Mouse (Mus musculus) stomach, postnatal 0 days (tissue): ENCODE data around the gene Adam11. TPM values are rescaled to one million over a fixed set of nuclear protein-coding genes. Genes with fewer than 3 reads are reported as not detected.

Experiments used
- ATAC-seq: fragments of 200-750 bp; cut with Nextera tagmentation; 2 replicates; pipeline ENCODE4 v1.8.0; 2017; ENCODE audit not compliant: low FRiP score, low TSS enrichment
- DNase-seq: peaks from one replicate; pipeline ENCODE4 v3.0.0-alpha.2; 2016; ENCODE audit warnings: low spot score
- H3K27ac ChIP-seq: fragments of 300-500 bp; sonication (generic); replicated peaks from 2 replicates; pipeline ENCODE4 v1.5.1; 2014; ENCODE audit warnings: mild to moderate bottlenecking, control low read depth
- H3K27me3 ChIP-seq: fragments of 300-500 bp; sonication (generic); 2 replicates; pipeline ENCODE4 v1.6.1; 2014; ENCODE audit warnings: low read length; ENCODE audit not compliant: control insufficient read depth, insufficient read depth
- H3K36me3 ChIP-seq: fragments of 300-500 bp; sonication (generic); 2 replicates; pipeline ENCODE4 v1.6.1; 2014; ENCODE audit warnings: low read length, mixed read lengths; ENCODE audit not compliant: control insufficient read depth, insufficient read depth
- H3K4me1 ChIP-seq: fragments of 300-500 bp; sonication (generic); replicated peaks from 2 replicates; pipeline ENCODE4 v1.6.1; 2014; ENCODE audit warnings: antibody characterized with exemption; ENCODE audit not compliant: control insufficient read depth, insufficient read depth
- H3K4me2 ChIP-seq: fragments of 300-500 bp; sonication (generic); replicated peaks from 2 replicates; pipeline ENCODE4 v1.6.1; 2014; ENCODE audit warnings: low read depth, mild to moderate bottlenecking, control low read depth, moderate library complexity
- H3K4me3 ChIP-seq: fragments of 300-500 bp; sonication (generic); 2 replicates; pipeline ENCODE4 v1.5.1; 2014; ENCODE audit warnings: low read depth, low read length, control low read depth
- H3K9ac ChIP-seq: fragments of 300-500 bp; sonication (generic); 2 replicates; pipeline ENCODE4 v1.6.1; 2014; ENCODE audit warnings: mild to moderate bottlenecking, low read length, control low read depth, mixed read lengths
- H3K9me3 ChIP-seq: fragments of 300-500 bp; sonication (generic); 2 replicates; pipeline ENCODE4 v1.6.1; 2016; ENCODE audit warnings: low read length; ENCODE audit not compliant: control insufficient read depth
- CTCF ChIP-seq: IDR thresholded peaks from 2 replicates; pipeline ENCODE4 v1.5.1; 2016; ENCODE audit warnings: antibody characterized with exemption, low read depth, mild to moderate bottlenecking, moderate library complexity
- EP300 ChIP-seq: optimal IDR thresholded peaks from 2 replicates; pipeline ENCODE3; 2016; ENCODE audit warnings: antibody characterized with exemption
- WGBS: fragments of 180-500 bp; shearing (Covaris S2); extraction: QIAGEN DNeasy Blood & Tissue Kit; methylation state at CpG from one replicate; pipeline ENCODE4 v1.1.7; 2014; 5-methylcytosine and 5-hydroxymethylcytosine counted together
- polyA plus RNA-seq: library from polyadenylated mRNA; unstranded; fragments of >200 nt; fragmentation: Nextera tagmentation; extraction: Ambion mirVana; gene quantifications from 2 replicates; pipeline ENCODE4 v1.2.1, GENCODE M21; 2015

The Adam11 gene
- polyA plus RNA-seq, 1 experiment from 2014 or later: 1.8 TPM

DNA sequence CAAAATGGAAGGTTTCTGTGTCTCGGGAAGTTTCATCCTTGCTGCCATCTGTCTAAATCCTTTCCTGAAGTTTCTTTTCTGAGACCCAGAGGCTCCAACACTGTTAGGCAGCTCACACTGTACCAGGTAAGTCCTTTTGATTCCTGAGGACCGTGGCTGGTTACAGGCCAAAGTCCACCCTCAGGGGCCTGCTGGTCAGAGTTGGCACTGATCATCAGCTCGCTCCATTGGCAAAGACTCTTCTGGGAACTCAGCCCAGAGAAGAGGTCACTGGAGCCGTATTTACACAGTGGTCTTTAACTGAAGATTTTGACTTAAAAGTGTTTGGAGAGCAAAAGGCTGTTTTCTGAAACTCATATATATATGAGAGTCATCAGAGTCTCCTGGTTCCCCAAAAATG lies 12.9 kb upstream of the Adam11 start:
- no peaks in the 10 kb centered on the region for H3K9me3 ChIP-seq
- H3K27ac ChIP-seq: no peak overlapping the region; the same call in 1 of the 2 replicates
- no peak overlapping the region for H3K9ac ChIP-seq
- ATAC-seq (0 out of 2 replicates have a peak, but pooled peaks have one; percentile 39), DNase-seq (no peak)
- no peak for TF ChIP-seq CTCF
- no peak for TF ChIP-seq EP300
- H3K27me3 ChIP-seq: no peaks in the 10 kb centered on the region
- 49% methylated on average over 4 of the region's 4 CpGs for WGBS
- no peak overlapping the region for H3K4me3 ChIP-seq
- H3K4me2 ChIP-seq: no peak overlapping the region
- no peaks in the 10 kb centered on the region for H3K36me3 ChIP-seq
- no peaks in the 10 kb centered on the region for H3K4me1 ChIP-seq

DNA sequence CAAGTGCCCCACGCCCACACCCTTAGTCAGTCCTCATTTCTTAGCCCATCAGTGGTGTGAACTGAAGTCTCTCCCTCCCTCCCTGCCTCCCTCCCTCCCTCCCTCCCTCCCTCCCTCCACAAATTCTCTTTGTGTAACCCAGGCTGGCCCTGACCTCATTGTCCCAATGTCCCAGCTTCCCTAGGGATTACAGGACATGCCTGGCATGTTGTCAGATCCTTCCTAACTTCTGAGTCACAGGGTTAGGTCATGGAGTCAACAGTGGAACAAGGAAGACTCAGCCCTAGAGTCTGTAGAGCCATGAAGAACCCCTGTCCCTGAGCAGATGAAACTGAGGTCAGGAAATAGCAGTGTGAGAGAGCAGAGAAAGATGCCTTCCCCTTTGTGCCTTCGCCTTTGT lies 11.5 kb upstream of the Adam11 start:
- H3K4me1 ChIP-seq: no peaks in the 10 kb centered on the region
- no peaks in the 10 kb centered on the region for H3K9me3 ChIP-seq
- no peak overlapping the region for H3K9ac ChIP-seq
- 87% methylated on average over 2 of the region's 2 CpGs for WGBS
- no peak overlapping the region; the same call in 1 of the 2 replicates for H3K27ac ChIP-seq
- H3K4me3 ChIP-seq: no peak overlapping the region
- no peak overlapping the region for H3K4me2 ChIP-seq
- no peak for TF ChIP-seq EP300
- TF ChIP-seq CTCF: no peak
- DNase-seq (no peak), ATAC-seq (peak; percentile 61)
- no peaks in the 10 kb centered on the region for H3K27me3 ChIP-seq
- H3K36me3 ChIP-seq: no peaks in the 10 kb centered on the region

DNA sequence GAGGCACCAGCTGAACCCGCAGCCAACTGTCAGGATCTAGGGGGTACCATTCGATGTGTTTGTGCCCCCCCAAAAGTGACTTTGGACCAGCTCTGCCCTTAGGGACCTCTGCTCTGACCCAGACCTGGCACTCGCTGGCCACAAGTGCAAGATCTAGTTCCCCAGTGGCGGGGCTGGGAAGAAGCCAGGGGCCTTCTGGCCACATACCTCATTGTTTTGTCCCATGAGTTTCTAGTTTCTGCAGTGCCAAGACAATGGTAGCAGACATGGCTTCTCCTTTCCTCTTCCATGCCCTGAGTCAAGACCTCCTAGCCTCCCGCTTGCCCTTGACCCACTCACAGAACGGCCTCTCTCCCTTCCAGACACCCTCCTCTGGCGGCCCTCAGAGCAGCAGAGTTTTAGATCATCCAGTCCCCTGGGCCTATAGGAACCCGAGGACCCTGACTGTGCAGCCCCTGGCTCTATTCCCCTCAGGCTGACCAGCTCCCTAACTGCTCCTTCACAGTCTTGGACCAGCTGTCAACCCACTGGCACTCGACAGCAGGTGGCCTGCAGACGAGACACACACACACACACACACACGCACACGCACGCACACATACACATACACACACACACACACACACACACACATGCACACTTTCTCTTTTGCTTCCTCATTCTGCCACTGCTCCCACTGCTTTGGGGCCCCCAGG lies 8.2 kb upstream of the Adam11 start:
- TF ChIP-seq EP300 (no peak), CTCF (no peak)
- DNase-seq (no peak), ATAC-seq (no peak)
- WGBS: 64% methylated on average over 13 of the region's 13 CpGs
- Histone ChIP-seq H3K4me3 (no peak overlapping the region), H3K9ac (no peak overlapping the region), H3K36me3 (no peaks in the 10 kb centered on the region), H3K9me3 (no peaks in the 10 kb centered on the region), H3K4me2 (no peak overlapping the region), H3K4me1 (no peaks in the 10 kb centered on the region), H3K27me3 (no peaks in the 10 kb centered on the region), H3K27ac (no peak overlapping the region)

DNA sequence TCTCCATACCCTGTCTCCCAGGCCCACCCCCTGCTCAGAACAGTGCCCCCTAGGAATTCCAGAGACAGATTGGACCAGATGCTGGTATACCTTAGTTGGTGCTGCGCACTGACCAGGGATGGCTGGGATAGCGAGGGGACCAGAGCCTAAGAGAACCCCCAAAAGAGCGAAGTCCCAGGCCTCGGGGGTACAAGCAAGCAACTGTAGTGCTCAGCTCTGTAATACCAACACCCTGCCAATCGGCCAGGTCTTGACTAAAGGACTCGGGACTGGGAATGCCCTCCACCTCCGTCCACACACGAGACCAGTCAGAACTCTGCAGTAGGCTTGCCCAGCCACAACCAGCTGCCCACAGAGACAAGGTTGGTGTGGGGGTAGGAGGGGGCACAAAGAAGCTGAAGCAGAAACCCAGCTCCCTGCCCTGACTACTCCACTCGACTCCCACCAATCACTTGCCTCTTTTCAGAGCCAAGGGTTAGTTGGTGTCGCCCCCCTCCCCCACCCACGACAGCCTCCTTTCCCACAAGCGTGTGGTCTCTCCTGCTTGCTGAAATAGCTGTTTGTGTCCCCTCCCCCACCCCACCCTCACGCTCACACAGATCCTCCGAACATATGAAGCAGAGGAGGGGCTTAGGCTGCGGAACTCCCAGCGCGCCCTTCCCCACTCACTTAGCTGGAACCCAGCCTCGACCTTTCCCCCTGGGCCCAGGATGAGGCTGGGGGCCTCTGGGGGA lies 7.5 kb upstream of the Adam11 start:
- DNase-seq (no peak), ATAC-seq (peak; percentile 49; the same call in 1 of the 2 replicates)
- Histone ChIP-seq H3K4me1 (no peaks in the 10 kb centered on the region), H3K9me3 (no peaks in the 10 kb centered on the region), H3K36me3 (no peaks in the 10 kb centered on the region), H3K27ac (no peak overlapping the region), H3K9ac (no peak overlapping the region), H3K4me3 (no peak overlapping the region), H3K27me3 (no peaks in the 10 kb centered on the region), H3K4me2 (peak overlapping the region; percentile 21)
- TF ChIP-seq CTCF (0 out of 2 replicates have a peak, but pooled peaks have one; percentile 7), EP300 (no peak)
- 43% methylated on average over 18 of the region's 18 CpGs for WGBS

DNA sequence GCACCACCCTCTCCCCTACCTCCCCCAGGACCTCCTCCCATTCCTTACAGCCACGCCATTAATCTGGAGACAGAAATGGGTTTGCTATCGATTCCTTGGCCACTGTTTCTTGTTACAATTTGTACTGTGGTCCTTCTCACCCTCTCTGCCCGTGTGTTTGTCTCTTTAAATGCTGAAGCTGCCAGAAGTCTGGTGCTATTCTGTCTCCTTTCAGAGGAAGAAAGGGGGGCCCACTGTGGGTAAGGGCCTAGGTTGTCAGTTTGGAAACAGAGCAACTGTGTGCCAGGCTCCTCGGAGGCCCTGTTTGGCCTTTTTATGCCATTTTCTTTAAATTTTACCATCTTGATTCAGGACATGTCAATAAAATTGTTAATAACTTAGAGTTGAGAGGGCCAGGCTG lies 6.8 kb upstream of the Adam11 start:
- Histone ChIP-seq H3K4me3 (no peak overlapping the region), H3K9me3 (no peaks in the 10 kb centered on the region), H3K27me3 (no peaks in the 10 kb centered on the region), H3K9ac (no peak overlapping the region), H3K27ac (no peak overlapping the region), H3K4me2 (peak overlapping the region; percentile 21), H3K4me1 (no peaks in the 10 kb centered on the region), H3K36me3 (no peaks in the 10 kb centered on the region)
- no peak for TF ChIP-seq EP300
- no peak for TF ChIP-seq CTCF
- ATAC-seq: no peak
- 27% methylated on average over 4 of the region's 4 CpGs for WGBS
- DNase-seq: no peak

DNA sequence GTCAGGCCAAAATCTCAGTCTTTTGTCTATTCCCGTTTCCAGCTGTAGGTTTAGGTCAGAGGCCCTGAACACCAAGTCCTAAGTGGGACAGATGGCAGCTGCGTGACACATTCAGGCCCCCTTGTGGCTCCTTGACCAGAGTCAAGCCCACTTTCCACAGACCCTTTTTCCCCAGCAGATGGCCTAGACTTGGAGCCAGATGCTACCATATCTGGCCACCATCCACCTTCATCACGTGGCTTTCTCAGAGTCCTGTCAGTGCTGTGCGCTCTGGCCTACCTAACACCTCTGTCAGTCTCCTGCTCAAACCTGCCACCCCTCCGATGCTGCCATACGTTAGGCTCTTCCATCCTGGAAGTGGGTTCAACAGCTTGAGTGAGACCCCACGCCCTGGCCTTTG lies 5.8 kb upstream of the Adam11 start:
- WGBS: 65% methylated on average over 7 of the region's 7 CpGs
- ATAC-seq: no peak
- TF ChIP-seq CTCF (no peak), EP300 (no peak)
- Histone ChIP-seq H3K4me1 (no peaks in the 10 kb centered on the region), H3K9ac (no peak overlapping the region), H3K4me3 (no peak overlapping the region), H3K4me2 (no peak overlapping the region), H3K9me3 (no peaks in the 10 kb centered on the region), H3K27ac (no peak overlapping the region), H3K27me3 (no peaks in the 10 kb centered on the region), H3K36me3 (no peaks in the 10 kb centered on the region)
- DNase-seq: no peak
